Mouse (Mus musculus) midbrain, embryonic 16.5 days (tissue): Measurements from ENCODE around the gene Mip. TPM values are rescaled to one million over a fixed set of nuclear protein-coding genes. Genes with fewer than 3 reads are reported as not detected.

Experiments used
- ATAC-seq: fragments of 200-750 bp; cut with Nextera tagmentation; 2 replicates; pipeline ENCODE4 v1.8.0; 2017; ENCODE audit warnings: moderate TSS enrichment
- H3K27ac ChIP-seq: fragments of 300-500 bp; sonication (generic); 2 replicates; pipeline ENCODE4 v1.5.1; 2014; ENCODE audit warnings: mild to moderate bottlenecking, low read length, mixed read lengths
- H3K27me3 ChIP-seq: fragments of 300-500 bp; sonication (generic); 2 replicates; pipeline ENCODE4 v1.6.1; 2014; ENCODE audit warnings: low read depth, low read length, mixed read lengths; ENCODE audit not compliant: control insufficient read depth, insufficient read depth
- H3K36me3 ChIP-seq: fragments of 300-500 bp; sonication (generic); 2 replicates; pipeline ENCODE4 v1.6.1; 2014; ENCODE audit warnings: mild to moderate bottlenecking, low read length, moderate library complexity, mixed read lengths; ENCODE audit not compliant: control insufficient read depth, insufficient read depth
- H3K4me1 ChIP-seq: fragments of 300-500 bp; sonication (generic); 2 replicates; pipeline ENCODE4 v1.6.1; 2014; ENCODE audit warnings: mild to moderate bottlenecking, low read length, mixed read lengths; ENCODE audit not compliant: control insufficient read depth, insufficient read depth
- H3K4me2 ChIP-seq: fragments of 300-500 bp; sonication (generic); 2 replicates; pipeline ENCODE4 v1.6.1; 2014; ENCODE audit warnings: mild to moderate bottlenecking, low read length, mixed read lengths
- H3K4me3 ChIP-seq: fragments of 300-500 bp; sonication (generic); 2 replicates; pipeline ENCODE4 v1.5.1; 2014; ENCODE audit warnings: low read depth, mild to moderate bottlenecking, low read length, moderate library complexity, mixed read lengths
- H3K9ac ChIP-seq: fragments of 300-500 bp; sonication (generic); 2 replicates; pipeline ENCODE4 v1.6.1; 2014; ENCODE audit warnings: low read depth, low read length, mixed read lengths
- H3K9me3 ChIP-seq: fragments of 300-500 bp; sonication (generic); replicated peaks from 2 replicates; pipeline ENCODE4 v1.6.1; 2014; ENCODE audit warnings: mild to moderate bottlenecking, low read length, mixed read lengths; ENCODE audit not compliant: control insufficient read depth, poor library complexity, severe bottlenecking
- WGBS: fragments of 180-500 bp; shearing (Covaris S2); extraction: QIAGEN DNeasy Blood & Tissue Kit; methylation state at CpG from one replicate; pipeline ENCODE4 v1.1.7; 2014; 5-methylcytosine and 5-hydroxymethylcytosine counted together
- polyA plus RNA-seq: library from polyadenylated mRNA; unstranded; fragments of >200 nt; fragmentation: Nextera tagmentation; extraction: Ambion mirVana; gene quantifications from 2 replicates; pipeline ENCODE4 v1.2.1, GENCODE M21; 2015

The Mip gene
- polyA plus RNA-seq, 1 experiment from 2014 or later, result 0.11 TPM

GRCm38 (mm10) chr10:128218387-128219117 is 7.1 kb upstream of the Mip start:
- H3K27me3 ChIP-seq, result peaks cover 1% of the 10 kb centered on the region; the same call in 1 of the 2 replicates
- WGBS, result 95% methylated on average over 18 of the region's 18 CpGs
- H3K4me1 ChIP-seq, result no peaks in the 10 kb centered on the region
- no peak for ATAC-seq
- H3K4me3 ChIP-seq, result no peak overlapping the region
- no peaks in the 10 kb centered on the region for H3K9me3 ChIP-seq
- no peaks in the 10 kb centered on the region for H3K36me3 ChIP-seq
- H3K4me2 ChIP-seq, result no peak overlapping the region
- no peak overlapping the region for H3K9ac ChIP-seq
- no peak overlapping the region for H3K27ac ChIP-seq

- Histone ChIP-seq H3K36me3 (no peaks in the 10 kb centered on the region), H3K4me3 (no peak overlapping the region), H3K9ac (no peak overlapping the region), H3K27me3 (no peaks in the 10 kb centered on the region), H3K4me1 (no peaks in the 10 kb centered on the region), H3K27ac (no peak overlapping the region), H3K9me3 (no peaks in the 10 kb centered on the region), H3K4me2 (no peak overlapping the region)
- ATAC-seq, result no peak
- WGBS, result 65% methylated on average over 16 of the region's 16 CpGs
These were observed 3.9 kb upstream of the Mip start for GRCm38 (mm10) chr10:128221533-128222286.

- WGBS, result 42% methylated on average over 5 of the region's 5 CpGs
- H3K4me3 ChIP-seq, result no peak overlapping the region
- H3K4me1 ChIP-seq, result no peaks in the 10 kb centered on the region
- no peaks in the 10 kb centered on the region for H3K36me3 ChIP-seq
- H3K4me2 ChIP-seq, result no peak overlapping the region
- H3K9me3 ChIP-seq, result no peaks in the 10 kb centered on the region
- ATAC-seq, result no peak
- H3K27me3 ChIP-seq, result no peaks in the 10 kb centered on the region
- H3K9ac ChIP-seq, result no peak overlapping the region
- no peak overlapping the region for H3K27ac ChIP-seq
These were observed 574 bp upstream of the Mip start for GRCm38 (mm10) chr10:128225064-128225463.

GRCm38 (mm10) chr10:128227592-128227991 is 2.0 kb downstream of the Mip start:
- H3K4me2 ChIP-seq, result no peak overlapping the region
- no peaks in the 10 kb centered on the region for H3K36me3 ChIP-seq
- H3K9me3 ChIP-seq, result no peaks in the 10 kb centered on the region
- WGBS, result 87% methylated on average over 9 of the region's 9 CpGs
- no peak for ATAC-seq
- no peak overlapping the region for H3K9ac ChIP-seq
- H3K27me3 ChIP-seq, result no peaks in the 10 kb centered on the region
- peaks cover 6% of the 10 kb centered on the region for H3K4me1 ChIP-seq
- no peak overlapping the region for H3K4me3 ChIP-seq
- no peak overlapping the region for H3K27ac ChIP-seq

GRCm38 (mm10) chr10:128228009-128228408 is 2.4 kb downstream of the Mip start:
- WGBS, result 91% methylated on average over 8 of the region's 8 CpGs
- Histone ChIP-seq H3K4me3 (no peak overlapping the region), H3K9ac (no peak overlapping the region), H3K4me2 (no peak overlapping the region), H3K27ac (no peak overlapping the region), H3K27me3 (no peaks in the 10 kb centered on the region), H3K9me3 (no peaks in the 10 kb centered on the region), H3K4me1 (peaks cover 9% of the 10 kb centered on the region), H3K36me3 (no peaks in the 10 kb centered on the region)
- ATAC-seq, result no peak

GRCm38 (mm10) chr10:128230582-128230981 is 4.9 kb downstream of the Mip start:
- H3K4me2 ChIP-seq, result no peak overlapping the region
- no peak overlapping the region for H3K4me3 ChIP-seq
- no peaks in the 10 kb centered on the region for H3K27me3 ChIP-seq
- no peak overlapping the region for H3K9ac ChIP-seq
- no peak overlapping the region for H3K27ac ChIP-seq
- peaks cover 9% of the 10 kb centered on the region for H3K4me1 ChIP-seq
- ATAC-seq, result no peak
- no peaks in the 10 kb centered on the region for H3K9me3 ChIP-seq
- WGBS, result 84% methylated on average over 12 of the region's 12 CpGs
- no peaks in the 10 kb centered on the region for H3K36me3 ChIP-seq

- Histone ChIP-seq H3K9ac (peak overlapping the region; percentile 84; the same call in 1 of the 2 replicates), H3K27me3 (no peaks in the 10 kb centered on the region), H3K4me1 (peaks cover 9% of the 10 kb centered on the region), H3K4me3 (peak overlapping the region; percentile 74), H3K9me3 (no peaks in the 10 kb centered on the region), H3K4me2 (peak overlapping the region; percentile 73), H3K36me3 (no peaks in the 10 kb centered on the region), H3K27ac (no peak overlapping the region)
- no peak for ATAC-seq
- WGBS, result 17% methylated on average over 5 of the region's 5 CpGs
These were observed 5.5 kb downstream of the Mip start for GRCm38 (mm10) chr10:128231146-128231545.

GRCm38 (mm10) chr10:128231697-128232419 is 6.2 kb downstream of the Mip start, which contains the start of gene Timeless:
TSS of gene Timeless (plus strand) at chr10:128232065.
- peak; percentile 92 for ATAC-seq
- no peaks in the 10 kb centered on the region for H3K9me3 ChIP-seq

More at GRCm38 (mm10) chr10:128231697-128232419, 6.2 kb downstream of the Mip start, which contains the start of gene Timeless:
- H3K9ac ChIP-seq, result peak within 1 kb of the TSS; percentile 84
- peak within 1 kb of the TSS; percentile 74 for H3K4me3 ChIP-seq
- under 1% methylated on average over 43 of the region's 58 CpGs for WGBS
- peaks cover 9% of the 10 kb centered on the region for H3K4me1 ChIP-seq
- H3K27ac ChIP-seq, result peak within 1 kb of the TSS; percentile 91
- H3K36me3 ChIP-seq, result no peaks in the 10 kb centered on the region
- no peaks in the 10 kb centered on the region for H3K27me3 ChIP-seq
- H3K4me2 ChIP-seq, result peak within 1 kb of the TSS; percentile 73
